Mouse (Mus musculus): ENCODE measurements at regions not wholly inside any gene's neighbourhood (a gene's known extent, or its start where the extent isn't known, plus 50 kb on each side); places are given as distances from the start of the nearest gene placed in this dataset.

GRCm38 (mm10) chr6:11647651-11648050 lies 259.6 kb downstream of the Ndufa4 start:
- no peak for DNase-seq (ENCODE audit: low spot score in 2 of 2)

GRCm38 (mm10) chr6:11613331-11613730 lies 294.0 kb downstream of the Ndufa4 start:
- DNase-seq (ENCODE audit: low spot score in 2 of 2): no peak

DNA sequence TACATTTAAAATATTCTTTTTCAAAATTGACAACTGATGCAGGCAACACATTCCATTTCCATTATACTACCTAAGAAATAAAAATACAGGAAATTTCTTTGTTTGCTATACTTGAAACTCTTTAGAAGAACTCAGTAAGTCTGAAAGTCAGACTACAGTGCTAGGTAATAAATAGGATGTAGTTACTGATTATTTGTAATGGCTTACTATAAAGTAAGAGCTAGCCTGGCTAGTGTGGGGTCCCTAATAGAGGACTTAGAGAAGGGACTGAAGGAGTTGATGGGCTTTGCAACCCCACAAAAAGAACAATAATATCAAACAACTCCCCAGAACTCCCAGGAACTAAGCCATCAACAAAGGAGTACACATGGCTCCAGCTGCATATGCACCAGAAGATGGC lies 299.1 kb downstream of the Ndufa4 start:
- no peak for DNase-seq (ENCODE audit: low spot score in 2 of 2)

DNA sequence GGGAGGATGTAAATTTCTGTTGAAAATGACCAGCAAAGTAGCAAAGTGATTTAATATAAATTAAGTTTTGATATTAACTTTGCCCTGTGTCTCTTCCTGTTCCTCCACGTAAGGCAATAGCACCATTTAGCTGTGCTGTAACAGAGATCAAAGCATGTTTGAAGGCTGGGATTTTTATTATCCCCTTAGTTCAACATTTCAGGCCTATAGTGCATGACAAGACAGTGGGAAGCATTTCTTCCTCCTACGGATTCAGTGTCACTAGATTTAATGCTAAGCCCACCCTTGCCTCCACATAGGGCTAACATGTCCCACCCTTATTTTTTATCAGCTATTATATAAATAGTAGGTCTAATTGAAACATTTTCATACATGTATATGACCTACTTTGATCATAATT lies 299.6 kb downstream of the Ndufa4 start:
- DNase-seq (ENCODE audit: low spot score in 2 of 2): no peak

DNA sequence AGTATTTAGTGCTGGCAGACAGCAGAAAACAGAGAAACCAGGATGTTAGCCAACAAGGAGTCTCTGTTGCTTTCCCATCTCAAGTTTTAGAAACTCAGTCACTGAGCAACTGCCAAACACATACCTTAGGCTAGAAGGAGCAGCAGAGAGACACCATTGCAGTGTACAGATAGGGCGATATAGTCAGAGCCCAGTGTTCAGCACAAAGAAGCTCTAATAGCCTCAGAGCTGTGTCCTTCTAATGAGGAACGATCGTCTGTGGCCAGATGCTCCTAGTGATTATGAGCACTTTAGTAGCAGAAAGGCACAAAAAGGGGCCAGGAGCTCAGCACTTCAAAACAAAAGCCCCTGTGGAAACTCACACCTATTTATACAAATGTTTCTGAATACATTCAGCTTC lies 301.2 kb downstream of the Ndufa4 start:
- no peak for DNase-seq (ENCODE audit: low spot score in 2 of 2)

DNA sequence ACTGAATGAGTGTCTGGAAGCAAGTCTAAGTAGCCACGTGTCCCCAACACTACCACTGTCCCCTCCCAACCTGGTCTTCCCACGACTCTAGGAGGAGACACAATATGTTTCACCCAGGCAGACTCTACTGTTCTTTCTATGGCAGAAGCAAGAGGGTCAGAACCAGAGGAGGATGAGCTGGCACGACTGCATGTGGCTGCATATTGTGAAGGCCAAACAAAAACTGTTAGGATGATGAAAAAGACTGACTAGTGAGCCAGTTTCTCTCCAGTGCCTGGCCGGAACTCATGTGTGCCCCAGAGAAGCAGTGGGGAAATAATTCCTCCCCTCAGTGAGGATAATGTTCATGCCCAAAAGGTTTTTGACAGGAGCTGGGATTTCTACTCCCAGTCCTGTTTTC lies 301.8 kb downstream of the Ndufa4 start:
- DNase-seq (ENCODE audit: low spot score in 2 of 2): no peak

- no peak for DNase-seq (ENCODE audit: low spot score in 2 of 2)
Observed at GRCm38 (mm10) chr6:11594936-11595335, 312.4 kb downstream of the Ndufa4 start.

DNA sequence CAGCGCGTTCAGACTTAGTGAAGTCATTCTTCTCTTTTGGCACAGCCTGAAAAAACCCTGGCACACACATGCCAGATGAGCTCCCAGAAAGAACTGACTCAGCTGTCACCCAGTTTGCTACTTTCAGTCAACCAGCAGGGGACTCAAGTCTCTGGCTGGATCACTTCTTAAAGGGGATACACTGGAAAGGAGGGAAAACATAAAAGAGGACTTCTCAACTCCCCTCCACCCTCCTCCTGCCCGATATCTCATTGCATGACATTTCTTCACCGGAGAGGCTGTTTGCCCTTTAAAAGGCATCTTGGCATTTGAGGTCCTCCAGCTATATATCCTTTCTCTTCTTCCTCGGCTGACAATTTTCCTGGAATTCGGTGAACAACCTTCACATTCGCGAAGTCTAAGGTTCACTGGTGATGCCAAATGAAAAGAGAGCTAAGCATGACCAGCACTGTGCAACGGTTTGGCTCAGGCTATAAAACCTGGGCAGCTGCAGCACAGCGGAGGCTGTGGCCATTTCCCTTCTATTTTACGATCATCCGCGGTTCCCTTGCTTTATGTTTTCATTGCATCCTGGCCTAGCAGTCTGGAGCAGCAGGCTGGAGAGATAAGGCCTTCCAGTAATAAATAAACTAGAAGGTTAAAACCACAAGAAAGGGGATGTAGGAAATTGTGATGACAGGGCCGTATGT lies 313.6 kb downstream of the Ndufa4 start:
- DNase-seq (ENCODE audit: low spot score in 2 of 2): peak in 1 of 2 experiments; percentile 4

GRCm38 (mm10) chr6:11576091-11576490 lies 331.2 kb downstream of the Ndufa4 start:
- DNase-seq (ENCODE audit: low spot score in 2 of 2): no peak

DNA sequence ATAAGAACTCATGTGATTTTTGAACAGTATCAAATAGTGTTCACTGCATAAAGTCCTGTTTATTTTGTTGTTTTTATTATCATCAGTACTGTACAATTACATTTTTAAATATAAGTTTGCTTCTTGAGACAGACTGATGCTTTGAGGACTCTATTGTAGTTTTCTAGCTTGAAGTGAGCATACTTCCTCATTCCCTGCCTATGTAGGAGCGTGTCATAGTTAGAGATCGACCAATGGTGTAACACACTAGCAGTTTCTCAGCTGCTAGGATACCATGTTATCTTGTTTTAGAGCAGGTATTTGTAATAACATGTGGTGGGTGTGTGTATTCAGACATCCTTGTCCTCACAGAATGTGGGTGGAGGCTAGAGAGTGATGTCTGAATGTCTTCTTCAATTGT lies 342.1 kb downstream of the Ndufa4 start:
- DNase-seq (ENCODE audit: low spot score in 2 of 2): no peak

- no peak for DNase-seq (ENCODE audit: low spot score in 2 of 2)
Observed at GRCm38 (mm10) chr6:11550473-11550872, 356.8 kb downstream of the Ndufa4 start.

DNA sequence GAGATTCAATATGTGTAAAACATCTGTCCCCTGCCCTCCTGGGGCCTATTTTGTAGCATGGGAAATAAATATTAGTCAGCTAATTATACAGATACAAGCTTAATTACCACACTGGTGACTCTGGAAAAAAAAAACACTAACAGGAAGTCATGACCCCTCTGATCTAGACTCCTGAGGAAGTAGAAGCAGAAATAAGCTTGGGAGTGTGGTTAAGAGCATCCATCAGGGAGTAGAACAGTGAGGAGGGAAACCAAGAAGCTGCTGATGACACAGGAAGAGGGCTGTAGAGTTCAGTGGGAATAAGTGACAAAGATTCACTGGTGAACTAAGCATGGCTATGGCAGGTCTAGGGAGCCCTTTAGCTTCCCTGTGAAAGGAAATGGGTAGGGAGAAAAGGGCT lies 360.0 kb downstream of the Ndufa4 start:
- DNase-seq (ENCODE audit: low spot score in 2 of 2): no peak

DNA sequence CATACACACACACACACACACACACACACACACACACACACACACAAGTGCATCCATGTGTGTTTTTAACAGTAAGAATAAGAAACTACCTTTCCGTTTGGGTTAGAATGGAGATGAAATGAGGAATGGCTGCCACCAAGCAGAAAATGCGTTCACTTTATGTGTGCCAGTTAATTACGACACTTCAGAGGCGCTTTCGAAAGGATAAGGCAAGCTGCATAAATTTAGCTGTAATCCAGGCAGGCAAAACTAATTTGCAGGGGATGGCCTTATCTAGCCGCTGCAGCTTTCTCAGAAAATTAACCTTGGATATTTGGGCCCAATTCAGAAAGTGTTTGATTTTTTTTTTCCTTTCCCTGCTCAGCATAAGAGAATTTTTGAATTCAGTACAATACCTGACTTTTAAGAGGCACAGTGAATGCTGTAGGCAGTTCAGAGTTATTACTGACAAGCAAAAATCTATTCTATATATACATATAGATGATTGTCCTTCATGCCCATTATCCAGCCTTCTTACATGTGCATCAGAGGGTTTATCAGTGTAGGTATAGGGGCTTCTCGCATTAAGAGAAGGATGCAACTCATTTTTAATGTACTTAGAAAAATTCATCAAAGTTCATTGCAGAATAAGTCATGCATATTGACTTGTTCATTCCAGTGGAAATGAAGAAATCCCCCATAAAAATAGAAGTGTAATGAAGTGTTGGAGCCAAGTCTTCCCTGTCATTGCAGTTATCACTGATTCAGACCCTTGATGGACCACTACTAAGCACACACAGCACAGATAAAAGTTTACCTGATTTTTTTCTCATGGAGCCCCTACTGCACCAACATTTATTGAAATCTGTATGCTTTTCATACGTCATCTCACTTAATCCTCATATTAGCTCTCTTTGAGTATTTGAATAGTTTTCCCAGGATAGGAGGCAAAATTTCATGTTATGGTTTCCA lies 372.1 kb downstream of the Ndufa4 start:
- DNase-seq (ENCODE audit: low spot score in 2 of 2): no peak

DNA sequence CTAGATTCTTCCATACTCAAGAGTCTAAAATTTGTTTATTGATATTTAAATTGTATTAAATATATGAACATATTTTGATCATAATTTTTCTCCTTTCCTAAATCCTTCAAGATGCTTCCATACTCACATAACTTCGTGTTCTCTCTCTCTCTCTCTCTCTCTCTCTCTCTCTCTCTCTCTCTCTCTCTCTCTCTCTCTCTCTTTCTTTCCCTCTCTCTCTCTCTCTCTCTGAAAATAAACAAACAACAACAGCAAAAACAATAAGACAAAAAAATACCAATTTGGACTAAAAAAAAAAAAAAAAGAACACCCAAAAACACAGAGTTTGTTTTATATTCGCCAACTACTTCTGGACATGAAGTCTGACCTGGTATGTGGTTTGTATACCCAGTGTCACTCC lies 404.2 kb downstream of the Ndufa4 start:
- no peak for DNase-seq (ENCODE audit: low spot score in 2 of 2)

DNA sequence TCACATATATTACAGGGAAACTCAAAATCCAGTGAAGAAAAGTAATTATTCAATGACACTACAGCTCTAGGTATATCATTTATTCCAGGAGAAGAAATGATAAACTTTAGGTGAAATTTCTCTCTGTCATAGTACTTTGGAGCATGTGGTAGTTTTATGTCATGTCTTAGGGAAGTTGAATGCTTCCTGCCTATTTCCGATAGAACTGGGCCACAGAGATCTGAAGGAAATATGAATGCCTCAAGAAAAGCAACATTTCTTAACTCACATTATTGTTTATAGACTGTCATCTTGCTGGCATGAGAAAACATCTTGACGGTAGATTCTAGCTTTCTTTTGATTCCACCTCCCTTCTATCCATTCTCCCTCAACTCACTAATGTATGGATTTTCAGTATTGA lies 412.9 kb downstream of the Ndufa4 start:
- DNase-seq (ENCODE audit: low spot score in 2 of 2): no peak

GRCm38 (mm10) chr6:11476950-11477349 lies 430.3 kb downstream of the Ndufa4 start:
- DNase-seq (ENCODE audit: low spot score in 2 of 2): no peak

Data from adrenal gland, postnatal 4 days (tissue).